Mouse (Mus musculus): ENCODE measurements around the gene Tmem176a. TPM values are rescaled to one million over a fixed set of nuclear protein-coding genes. Genes with fewer than 3 reads are reported as not detected.

Tmem176a gene
- total RNA-seq (2021) (10 to 100 TPM; 17.0 to 22.0 TPM), polyA plus RNA-seq (2012; rRNA removed) (19.3 and 28.1 TPM in 2 replicates)
- long read RNA-seq, transcript Tmem176a-201 (7 exons, 1,540 nt), result major isoform, 12 of 12 reads
- long read RNA-seq, partial matches to known transcripts, result 0 of 12 reads
- long read RNA-seq, other reads (novel, unspliced or antisense), result 0 of 12 reads

- Histone ChIP-seq H3K79me2 (replicated peaks; ENCODE audit: control insufficient read depth, insufficient read depth, low read length) (no peaks in the 10 kb centered on the region), H3K27ac (peak within 1 kb of the TSS; percentile 74), H3K9ac (ENCODE audit: low read depth, low read length) (peak within 1 kb of the TSS; percentile 31), H3K4me1 (ENCODE audit: control insufficient read depth, insufficient read depth, low read length) (peaks cover 4% of the 10 kb centered on the region), H3K27me3 (ENCODE audit: control insufficient read depth, insufficient read depth, low read length) (no peaks in the 10 kb centered on the region), H3K4me3 (peak within 1 kb of the TSS; percentile 45), H3K36me3 (ENCODE audit: control insufficient read depth, insufficient read depth, low read length) (no peaks in the 10 kb centered on the region)
- intact Hi-C loops (cut with DNase I), result no loop called here
- DNase-seq, result peak; percentile 56
- WGBS, result 11% methylated on average over 7 of the region's 7 CpGs
- TF ChIP-seq EP300 (IDR thresholded peaks at IDR 0.05; ENCODE audit: insufficient read depth, low read depth, low read length), result no peak
- no peak for TF ChIP-seq POLR2A (IDR thresholded peaks at IDR 0.05; ENCODE audit: insufficient read depth, low read depth, low read length)
- TF ChIP-seq CTCF (IDR thresholded peaks at IDR 0.05), result no peak
These were observed at the start of gene Tmem176a for GRCm38 (mm10) chr6:48840371-48840969. TSS of gene Tmem176a (plus strand) at chr6:48840919.

- H3K27ac ChIP-seq, result no peak overlapping the region
- TF ChIP-seq EP300 (IDR thresholded peaks at IDR 0.05; ENCODE audit: insufficient read depth, low read depth, low read length) (no peak), POLR2A (IDR thresholded peaks at IDR 0.05; ENCODE audit: insufficient read depth, low read depth, low read length) (no peak), CTCF (IDR thresholded peaks at IDR 0.05) (no peak)
- no peak overlapping the region for H3K9ac ChIP-seq (ENCODE audit: low read depth, low read length)
- DNase-seq, result no peak
- no peaks in the 10 kb centered on the region for H3K36me3 ChIP-seq (ENCODE audit: control insufficient read depth, insufficient read depth, low read length)
- no peaks in the 10 kb centered on the region for H3K79me2 ChIP-seq (replicated peaks; ENCODE audit: control insufficient read depth, insufficient read depth, low read length)
- H3K4me1 ChIP-seq (ENCODE audit: control insufficient read depth, insufficient read depth, low read length), result no peaks in the 10 kb centered on the region
- H3K4me3 ChIP-seq, result no peak overlapping the region
- intact Hi-C loops (cut with DNase I), result no loop called here
- 79% methylated on average over 1 of the region's 1 CpGs for WGBS
- no peaks in the 10 kb centered on the region for H3K27me3 ChIP-seq (ENCODE audit: control insufficient read depth, insufficient read depth, low read length)
These were observed 38.8 kb upstream of the Tmem176a start for GRCm38 (mm10) chr6:48801897-48802296.

DNA sequence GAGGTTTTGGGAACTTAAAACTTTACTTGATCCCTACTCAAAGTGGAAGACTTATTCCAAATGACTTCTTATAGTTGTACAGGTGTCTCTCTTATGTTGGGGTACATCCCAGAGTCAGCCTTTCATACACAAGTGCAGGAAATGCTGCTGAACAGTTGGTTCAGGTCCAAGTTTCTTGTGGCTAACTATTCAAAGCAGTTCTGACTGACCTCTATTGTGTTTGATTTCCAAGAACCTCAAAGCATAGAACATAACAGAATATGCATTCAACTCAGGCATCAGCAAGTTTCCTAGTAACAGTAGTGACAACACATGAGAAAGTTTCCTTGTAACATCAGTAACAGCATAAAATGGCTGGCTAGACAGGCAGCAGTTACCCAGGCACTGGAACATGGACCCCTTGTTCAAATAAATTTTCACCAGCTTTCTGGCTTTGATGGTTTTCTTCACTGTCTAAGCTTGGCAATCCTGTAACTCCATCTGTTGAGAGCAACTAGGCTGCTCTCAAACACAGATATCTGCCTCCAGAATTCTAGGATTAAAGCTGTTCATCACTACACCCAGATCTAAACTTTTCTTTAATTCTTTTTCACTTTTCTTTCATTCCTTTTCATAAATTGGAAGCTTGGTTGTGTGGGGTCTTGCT is 37.2 kb upstream of the Tmem176a start:
- Histone ChIP-seq H3K4me3 (no peak overlapping the region), H3K4me1 (ENCODE audit: control insufficient read depth, insufficient read depth, low read length) (no peaks in the 10 kb centered on the region), H3K27ac (no peak overlapping the region), H3K79me2 (replicated peaks; ENCODE audit: control insufficient read depth, insufficient read depth, low read length) (no peaks in the 10 kb centered on the region), H3K9ac (ENCODE audit: low read depth, low read length) (no peak overlapping the region), H3K27me3 (ENCODE audit: control insufficient read depth, insufficient read depth, low read length) (no peaks in the 10 kb centered on the region), H3K36me3 (ENCODE audit: control insufficient read depth, insufficient read depth, low read length) (no peaks in the 10 kb centered on the region)
- no peak for DNase-seq
- intact Hi-C loops (cut with DNase I), result no loop called here
- no peak for TF ChIP-seq CTCF (IDR thresholded peaks at IDR 0.05)
- TF ChIP-seq POLR2A (IDR thresholded peaks at IDR 0.05; ENCODE audit: insufficient read depth, low read depth, low read length), result no peak
- TF ChIP-seq EP300 (IDR thresholded peaks at IDR 0.05; ENCODE audit: insufficient read depth, low read depth, low read length), result no peak

DNA sequence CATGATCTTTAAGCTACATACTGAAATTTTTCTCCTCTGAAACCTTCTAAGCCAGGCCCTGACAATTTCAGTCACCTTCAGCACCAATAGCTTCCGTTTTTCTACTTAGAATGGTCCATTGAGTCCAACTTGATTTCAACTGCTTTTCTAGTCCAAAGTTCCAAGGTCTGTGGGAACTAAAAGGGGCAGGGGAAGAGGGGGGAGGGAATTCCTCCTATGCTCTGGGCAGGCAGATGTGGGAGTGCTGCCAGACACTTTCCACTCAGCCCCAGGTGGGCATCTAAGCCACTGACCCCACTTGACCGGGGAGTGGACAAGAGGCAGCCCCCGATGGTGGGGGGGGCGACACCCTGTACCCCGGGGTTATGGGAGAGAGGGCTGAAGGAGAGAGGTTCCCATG is 36.4 kb upstream of the Tmem176a start:
- 83% methylated on average over 5 of the region's 5 CpGs for WGBS
- intact Hi-C loops (cut with DNase I), result no loop called here
- H3K79me2 ChIP-seq (replicated peaks; ENCODE audit: control insufficient read depth, insufficient read depth, low read length), result no peaks in the 10 kb centered on the region
- H3K36me3 ChIP-seq (ENCODE audit: control insufficient read depth, insufficient read depth, low read length), result no peaks in the 10 kb centered on the region
- no peak overlapping the region for H3K9ac ChIP-seq (ENCODE audit: low read depth, low read length)
- no peak overlapping the region for H3K27ac ChIP-seq
- H3K27me3 ChIP-seq (ENCODE audit: control insufficient read depth, insufficient read depth, low read length), result no peaks in the 10 kb centered on the region
- no peak for DNase-seq
- H3K4me1 ChIP-seq (ENCODE audit: control insufficient read depth, insufficient read depth, low read length), result no peaks in the 10 kb centered on the region
- no peak overlapping the region for H3K4me3 ChIP-seq
- TF ChIP-seq POLR2A (IDR thresholded peaks at IDR 0.05; ENCODE audit: insufficient read depth, low read depth, low read length) (no peak), CTCF (IDR thresholded peaks at IDR 0.05) (no peak), EP300 (IDR thresholded peaks at IDR 0.05; ENCODE audit: insufficient read depth, low read depth, low read length) (no peak)

- no peak for DNase-seq
- H3K27ac ChIP-seq, result no peak overlapping the region
- WGBS, result 84% methylated on average over 3 of the region's 3 CpGs
- no peak for TF ChIP-seq EP300 (IDR thresholded peaks at IDR 0.05; ENCODE audit: insufficient read depth, low read depth, low read length)
- TF ChIP-seq CTCF (IDR thresholded peaks at IDR 0.05), result no peak
- TF ChIP-seq POLR2A (IDR thresholded peaks at IDR 0.05; ENCODE audit: insufficient read depth, low read depth, low read length), result no peak
- no peaks in the 10 kb centered on the region for H3K4me1 ChIP-seq (ENCODE audit: control insufficient read depth, insufficient read depth, low read length)
- intact Hi-C loops (cut with DNase I), result no loop called here
- no peak overlapping the region for H3K9ac ChIP-seq (ENCODE audit: low read depth, low read length)
- no peaks in the 10 kb centered on the region for H3K27me3 ChIP-seq (ENCODE audit: control insufficient read depth, insufficient read depth, low read length)
- no peak overlapping the region for H3K4me3 ChIP-seq
- H3K79me2 ChIP-seq (replicated peaks; ENCODE audit: control insufficient read depth, insufficient read depth, low read length), result no peaks in the 10 kb centered on the region
- no peaks in the 10 kb centered on the region for H3K36me3 ChIP-seq (ENCODE audit: control insufficient read depth, insufficient read depth, low read length)
These were observed 34.0 kb upstream of the Tmem176a start for GRCm38 (mm10) chr6:48806746-48807145.
